Mouse (Mus musculus) liver, embryonic 14.5 days (tissue): ENCODE measurements at regions not wholly inside any gene's neighbourhood (a gene's known extent, or its start where the extent isn't known, plus 50 kb on each side); places are given as distances from the start of the nearest gene placed in this dataset.

Experiments
- ATAC-seq: fragments of 200-750 bp; cut with Nextera tagmentation; 2 replicates; pipeline ENCODE4 v1.8.0; 2017; ENCODE audit warnings: moderate number of reproducible peaks, mild to moderate bottlenecking, moderate library complexity; ENCODE audit not compliant: insufficient read depth
- DNase-seq, 3 experiments: peaks; one replicate each; pipeline ENCODE4 v3.0.0-alpha.2; 2012 to 2013; ENCODE audit warnings: low read depth in 3 of 3, low spot score in 3 of 3
- H3K27ac ChIP-seq: fragments of 300-500 bp; sonication (generic); 2 replicates; pipeline ENCODE4 v1.5.1; 2014; ENCODE audit warnings: moderate library complexity, mild to moderate bottlenecking, control low read depth, inconsistent platforms
- H3K27me3 ChIP-seq: fragments of 300-500 bp; sonication (generic); 2 replicates; pipeline ENCODE4 v1.6.1; 2014; ENCODE audit warnings: mild to moderate bottlenecking, low read length, moderate library complexity; ENCODE audit not compliant: control insufficient read depth, insufficient read depth
- H3K36me3 ChIP-seq: fragments of 300-500 bp; sonication (generic); replicated peaks from 2 replicates; pipeline ENCODE4 v1.6.1; 2014; ENCODE audit warnings: low read depth; ENCODE audit not compliant: control insufficient read depth, insufficient read depth
- H3K4me1 ChIP-seq, 2 experiments: fragments of 200-500 bp in 1 of 2; fragments of 300-500 bp in 1 of 2; sonication (generic) in 1 of 2; replicated peaks; 2 replicates each; pipeline ENCODE4 v1.6.1; 2012 to 2014; ENCODE audit warnings: antibody characterized with exemption in 1 of 2, inconsistent platforms in 1 of 2, low read length in 1 of 2; ENCODE audit not compliant: control insufficient read depth in 2 of 2, insufficient read depth in 2 of 2
- H3K4me2 ChIP-seq: fragments of 300-500 bp; sonication (generic); 2 replicates; pipeline ENCODE4 v1.6.1; 2014; ENCODE audit warnings: low read depth, mild to moderate bottlenecking, control low read depth, moderate library complexity
- H3K4me3 ChIP-seq, 2 experiments: fragments of 200-500 bp in 1 of 2; fragments of 300-500 bp in 1 of 2; sonication (generic) in 1 of 2; 2 replicates each; pipeline ENCODE4 v1.5.1; 2012 to 2014; ENCODE audit warnings: low read depth in 2 of 2, low read length in 2 of 2, mild to moderate bottlenecking in 2 of 2, control low read depth in 1 of 2, inconsistent platforms in 1 of 2, moderate library complexity in 1 of 2; ENCODE audit not compliant: insufficient read depth in 1 of 2
- H3K9ac ChIP-seq: fragments of 300-500 bp; sonication (generic); replicated peaks from 2 replicates; pipeline ENCODE4 v1.6.1; 2014; ENCODE audit warnings: mild to moderate bottlenecking, control low read depth, moderate library complexity
- H3K9me3 ChIP-seq: fragments of 300-500 bp; sonication (generic); 2 replicates; pipeline ENCODE4 v1.6.1; 2016; ENCODE audit warnings: low read length, mixed read lengths; ENCODE audit not compliant: control insufficient read depth
- CTCF ChIP-seq: IDR thresholded peaks from 2 replicates; pipeline ENCODE4 v1.5.1; 2016; ENCODE audit warnings: antibody characterized with exemption, low read depth, control low read depth
- EP300 ChIP-seq: IDR thresholded peaks from 2 replicates; pipeline ENCODE4 v1.6.1; 2016; ENCODE audit warnings: antibody characterized with exemption, low read depth
- WGBS: fragments of 180-500 bp; shearing (Covaris S2); extraction: QIAGEN DNeasy Blood & Tissue Kit; methylation state at CpG from one replicate; pipeline ENCODE4 v1.1.7; 2014; ENCODE audit not compliant: insufficient replicate concordance; 5-methylcytosine and 5-hydroxymethylcytosine counted together

- Histone ChIP-seq H3K4me3 (no peak overlapping the region), H3K27me3 (no peaks in the 10 kb centered on the region), H3K9me3 (no peaks in the 10 kb centered on the region), H3K36me3 (no peaks in the 10 kb centered on the region), H3K4me1 (no peaks in the 10 kb centered on the region), H3K27ac (no peak overlapping the region), H3K4me2 (no peak overlapping the region), H3K9ac (no peak overlapping the region)
- DNase-seq (no peak), ATAC-seq (no peak)
- 50% methylated on average over 4 of the region's 4 CpGs for WGBS
- TF ChIP-seq EP300: no peak
- no peak for TF ChIP-seq CTCF
These were observed 168.4 kb upstream of the Gypa start for GRCm38 (mm10) chr8:80325132-80325531.

- no peaks in the 10 kb centered on the region for H3K36me3 ChIP-seq
These were observed 175.2 kb upstream of the Gypa start for GRCm38 (mm10) chr8:80318231-80318870.

GRCm38 (mm10) chr8:80315371-80315770 lies 178.2 kb upstream of the Gypa start:
- peaks cover 4 to 27% of the 10 kb centered on the region in 2 experiments for H3K4me1 ChIP-seq
- H3K4me3 ChIP-seq: no peak overlapping the region
- H3K27ac ChIP-seq: no peak overlapping the region
- no peaks in the 10 kb centered on the region for H3K27me3 ChIP-seq
- no peak overlapping the region for H3K9ac ChIP-seq
- ATAC-seq (no peak), DNase-seq (no peak)
- 16% methylated on average over 13 of the region's 13 CpGs for WGBS
- H3K9me3 ChIP-seq: no peaks in the 10 kb centered on the region
- no peak for TF ChIP-seq CTCF
- no peak for TF ChIP-seq EP300
- H3K4me2 ChIP-seq: peak overlapping the region; percentile 27; the same call in 1 of the 2 replicates
- no peaks in the 10 kb centered on the region for H3K36me3 ChIP-seq

More at GRCm38 (mm10) chr8:80318231-80318870, 175.2 kb upstream of the Gypa start:
- 51% methylated on average over 6 of the region's 6 CpGs for WGBS
- Histone ChIP-seq H3K27me3 (no peaks in the 10 kb centered on the region), H3K4me3 (no peak overlapping the region), H3K9ac (no peak overlapping the region), H3K9me3 (no peaks in the 10 kb centered on the region), H3K27ac (no peak overlapping the region), H3K4me1 (peaks cover 4 to 21% of the 10 kb centered on the region in 2 experiments), H3K4me2 (no peak overlapping the region)
- TF ChIP-seq CTCF (no peak), EP300 (no peak)
- ATAC-seq (no peak), DNase-seq (no peak)

- no peak overlapping the region for H3K9ac ChIP-seq
- no peak for TF ChIP-seq EP300
- no peak for TF ChIP-seq CTCF
- H3K4me2 ChIP-seq: peak overlapping the region; percentile 27
- no peaks in the 10 kb centered on the region for H3K27me3 ChIP-seq
- DNase-seq (peak in 1 of 3 experiments; percentile 13), ATAC-seq (peak; percentile 38; the same call in 1 of the 2 replicates)
- no peaks in the 10 kb centered on the region for H3K9me3 ChIP-seq
- H3K36me3 ChIP-seq: no peaks in the 10 kb centered on the region
- H3K4me3 ChIP-seq: no peak overlapping the region
- WGBS: 8% methylated on average over 7 of the region's 7 CpGs
- peaks cover 4 to 27% of the 10 kb centered on the region in 2 experiments for H3K4me1 ChIP-seq
- H3K27ac ChIP-seq: no peak overlapping the region
These were observed 178.8 kb upstream of the Gypa start for GRCm38 (mm10) chr8:80314826-80315225.

- DNase-seq (peak in 2 of 3 experiments; percentile 16 to 19), ATAC-seq (peak; percentile 79)
- Histone ChIP-seq H3K9me3 (no peaks in the 10 kb centered on the region), H3K4me2 (peak overlapping the region; percentile 9), H3K27ac (no peak overlapping the region), H3K4me3 (no peak overlapping the region), H3K36me3 (no peaks in the 10 kb centered on the region), H3K27me3 (no peaks in the 10 kb centered on the region), H3K9ac (no peak overlapping the region), H3K4me1 (peaks cover 4 to 27% of the 10 kb centered on the region in 2 experiments)
- WGBS: 2% methylated on average over 12 of the region's 12 CpGs
- peak; percentile 48 for TF ChIP-seq EP300
- no peak for TF ChIP-seq CTCF
These were observed 179.5 kb upstream of the Gypa start for GRCm38 (mm10) chr8:80313883-80314635.
